Mouse (Mus musculus): ENCODE results near the gene Tbc1d13. TPM values are rescaled to one million over a fixed set of nuclear protein-coding genes. Genes with fewer than 3 reads are reported as not detected.
"Not testable (repeated sequence)": the region's sequence is repeated elsewhere in the genome, so short reads cannot be mapped to it uniquely, and the experiment has no call there.

Gene Tbc1d13
- total RNA-seq, 2 experiments from 2014 or later, result 49.3 to 56.3 TPM

DNA sequence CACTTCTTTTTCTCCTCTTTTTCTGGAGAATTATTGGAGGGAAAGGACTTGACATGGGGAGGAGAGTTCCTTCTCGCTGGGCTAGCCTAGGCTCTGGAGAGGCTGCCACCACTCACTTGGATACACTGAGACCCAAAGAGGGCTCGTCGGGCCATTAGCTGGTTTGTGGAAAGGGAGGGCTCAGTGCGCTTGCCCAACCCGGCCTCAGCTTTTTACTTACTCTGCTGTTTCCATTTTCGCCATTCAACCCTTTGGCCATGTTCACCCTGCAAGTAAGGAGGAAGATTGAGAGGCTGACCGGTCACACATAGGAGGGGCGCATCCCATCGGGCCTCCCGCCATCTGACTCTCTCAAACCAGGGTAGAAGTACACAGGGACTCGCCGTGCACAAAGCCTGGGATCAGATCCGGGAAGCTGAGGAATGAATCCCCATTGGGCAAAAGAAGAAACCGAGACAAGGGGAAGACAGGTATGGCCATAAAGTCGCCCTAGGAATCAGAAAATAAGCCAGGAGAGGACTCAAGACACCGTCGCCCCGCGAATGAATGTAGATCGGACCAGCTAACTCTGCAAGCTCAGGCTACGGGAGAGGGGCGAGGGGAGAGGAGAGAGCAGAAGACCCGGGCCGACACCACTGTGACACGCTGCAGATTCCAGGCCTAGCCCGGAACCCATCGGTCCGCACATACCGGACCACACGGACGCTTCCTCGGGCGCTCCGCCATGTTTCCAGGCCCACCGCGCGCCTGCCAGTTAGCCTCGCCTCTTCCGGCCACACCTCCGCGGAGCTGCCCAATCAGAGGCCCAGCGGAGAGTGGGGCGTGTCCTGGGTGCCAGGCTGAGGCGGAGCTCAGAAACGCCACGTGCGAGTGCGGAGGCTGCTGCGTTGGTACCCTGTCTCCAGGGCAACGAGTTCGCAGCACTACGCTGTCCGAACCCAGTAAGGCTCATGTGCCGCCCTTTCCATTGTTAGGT is 44.4 kb downstream of the Tbc1d13 start, which contains the start of gene Spout1:
Gene Spout1, minus strand, starts transcription at position 760 of the 976 bp plus-strand sequence.
- DNase-seq, result peak; percentile 97 to 98

DNA sequence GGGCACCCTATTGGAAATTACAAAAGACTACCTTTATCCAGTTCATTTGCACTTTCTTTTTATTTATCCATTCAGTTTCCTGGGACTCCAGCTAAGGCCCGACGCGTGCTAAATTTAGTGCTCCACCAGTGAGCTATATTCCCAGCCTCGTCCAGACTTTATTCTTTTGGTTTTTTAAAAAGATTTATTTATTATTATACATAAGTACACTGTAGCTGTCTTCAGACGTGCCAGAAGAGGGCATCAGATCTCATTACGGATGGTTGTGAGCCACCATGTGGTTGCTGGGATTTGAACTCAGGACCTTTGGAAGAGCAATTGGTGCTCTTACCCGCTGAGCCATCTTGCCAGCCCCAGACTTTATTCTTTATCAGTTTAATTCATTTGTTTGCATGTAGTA is 45.2 kb downstream of the Tbc1d13 start:
- not testable (repeated sequence) for DNase-seq

- no peak for DNase-seq
These were observed 48.9 kb downstream of the Tbc1d13 start for GRCm38 (mm10) chr2:30182424-30182823.

GRCm38 (mm10) chr2:30183721-30184120 is 50.2 kb downstream of the Tbc1d13 start:
- DNase-seq, result no peak

DNA sequence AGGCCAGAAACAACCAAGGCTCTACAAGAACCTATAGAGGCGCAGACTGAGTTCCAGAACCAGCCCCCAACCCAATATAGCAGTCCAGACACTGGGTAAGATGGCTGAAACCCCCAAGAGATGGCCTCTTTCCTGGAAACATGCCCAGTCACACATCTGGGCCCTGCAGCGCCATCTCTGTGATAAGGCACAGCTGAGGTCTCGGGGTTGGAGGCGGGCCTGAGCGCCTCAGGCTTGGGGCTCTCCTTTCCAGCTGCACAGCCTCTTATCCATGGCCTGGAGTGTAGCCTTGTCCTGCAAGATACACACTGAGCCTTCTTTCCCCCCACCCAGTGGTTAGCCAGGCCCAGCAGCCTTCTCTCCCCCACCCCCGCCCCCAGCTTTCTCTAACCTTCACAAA is 51.7 kb downstream of the Tbc1d13 start:
- DNase-seq, result no peak

DNA sequence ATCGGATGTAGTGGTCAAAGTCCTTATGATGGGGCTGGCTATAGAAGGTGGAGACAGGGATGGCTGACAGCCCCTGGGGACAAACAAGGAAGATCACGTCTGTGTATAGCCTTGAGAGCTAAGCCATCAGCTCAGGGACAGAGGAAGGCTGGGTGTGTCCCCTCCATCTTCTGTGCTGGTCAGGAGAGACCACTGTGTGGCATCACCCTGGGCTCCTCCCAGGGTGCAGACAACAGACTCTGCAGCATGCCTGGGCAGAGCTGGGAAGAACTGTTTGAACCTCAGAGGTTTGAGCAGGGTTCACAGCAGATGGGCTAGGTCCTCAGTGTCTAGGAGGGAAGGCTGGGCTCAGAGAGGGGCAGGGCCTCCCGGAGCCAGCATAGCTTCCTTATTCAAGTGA is 52.1 kb downstream of the Tbc1d13 start:
- DNase-seq, result no peak

DNA sequence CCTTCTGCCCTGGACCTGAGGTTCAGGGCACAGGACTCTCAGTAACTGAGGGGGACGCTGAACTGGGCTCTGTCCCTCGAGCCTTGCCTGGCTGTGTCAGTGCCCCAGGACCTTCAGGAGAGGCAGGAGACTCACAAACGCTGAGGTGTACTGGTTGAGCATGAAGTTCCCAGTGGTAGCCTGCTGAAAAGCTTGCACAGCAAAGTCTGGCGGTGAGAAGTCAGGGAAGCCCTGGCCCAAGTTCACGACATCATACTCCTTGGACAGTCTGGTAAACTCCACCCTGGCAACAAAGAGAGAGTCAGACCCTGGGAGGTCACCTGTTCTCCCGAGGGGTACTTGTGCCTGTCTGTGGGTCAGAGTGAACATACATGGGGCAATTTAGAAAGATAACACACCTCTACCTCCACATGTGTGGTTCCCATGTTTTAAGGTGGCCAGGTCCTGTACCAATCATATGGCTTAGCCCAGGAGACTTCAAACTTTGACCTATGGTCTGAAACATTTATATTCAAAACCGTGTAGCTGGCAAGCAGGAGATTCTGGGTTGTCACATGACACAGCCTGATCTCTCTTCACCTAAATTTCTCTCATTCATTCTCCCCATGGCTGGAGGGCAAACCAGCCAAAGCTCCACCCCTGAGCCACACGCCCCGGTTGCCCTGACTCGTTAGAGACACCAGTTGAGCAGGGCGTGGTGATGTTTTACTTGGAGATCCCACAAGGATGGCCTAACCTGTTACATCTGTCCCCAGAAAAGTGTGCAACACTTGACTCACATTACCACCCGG is 58.4 kb downstream of the Tbc1d13 start:
- no peak for DNase-seq

- DNase-seq, result no peak
These were observed 61.1 kb downstream of the Tbc1d13 start for GRCm38 (mm10) chr2:30194656-30195055.

GRCm38 (mm10) chr2:30198021-30198420 is 64.5 kb downstream of the Tbc1d13 start:
- no peak for DNase-seq

GRCm38 (mm10) chr2:30199984-30200383 is 66.4 kb downstream of the Tbc1d13 start:
- DNase-seq, result peak; percentile 35 to 54

GRCm38 (mm10) chr2:30200388-30200925 is 66.9 kb downstream of the Tbc1d13 start:
- no peak for DNase-seq

Other genes with a start within 250 kb of the Tbc1d13 start
- gene Odf2, start 244.5 kb upstream of the Tbc1d13 start, total RNA-seq (2021), result 10 to 100 TPM; 35.4 to 36.0 TPM
- 10 to 100 TPM; 29.8 to 32.1 TPM for gene Gle1, start 198.3 kb upstream of the Tbc1d13 start, total RNA-seq (2021)
- gene Sptan1, start 168.2 kb upstream of the Tbc1d13 start, total RNA-seq (2021), result 100 to 1,000 TPM; 197 to 273 TPM
- 10 to 100 TPM; 15.8 to 20.9 TPM for gene Wdr34, start 84.9 kb upstream of the Tbc1d13 start, total RNA-seq (2021)
- 100 to 1,000 TPM; 255 to 277 TPM for gene Set, start 76.4 kb upstream of the Tbc1d13 start, total RNA-seq (2021)
- gene Pkn3, start 56.1 kb upstream of the Tbc1d13 start, total RNA-seq (2021), result 1 to 10 TPM; 5.5 to 6.3 TPM
- gene Zdhhc12, start 40.1 kb upstream of the Tbc1d13 start, total RNA-seq (2021), result 10 to 100 TPM; 16.2 to 25.8 TPM
- gene Zer1, start 9.2 kb upstream of the Tbc1d13 start, total RNA-seq (2021), result 10 to 100 TPM; 32.0 to 40.7 TPM
- 10 to 100 TPM; 33.0 to 44.2 TPM for gene Endog, start 37.7 kb downstream of the Tbc1d13 start, total RNA-seq (2021)
- gene Spout1, start 44.7 kb downstream of the Tbc1d13 start, total RNA-seq (2021), result 10 to 100 TPM; 22.4 to 26.0 TPM
- gene Kyat1, start 72.1 kb downstream of the Tbc1d13 start, total RNA-seq (2021), result 10 to 100 TPM; 20.7 to 28.2 TPM
- 10 to 100 TPM; 57.6 to 75.2 TPM for gene Lrrc8a, start 104.0 kb downstream of the Tbc1d13 start, total RNA-seq (2021)
- 1 to 10 TPM; 1.3 to 2.1 TPM for gene Gm28035, start 106.8 kb downstream of the Tbc1d13 start, total RNA-seq (2021)
- 10 to 100 TPM; 15.3 to 19.5 TPM for gene Phyhd1, start 132.5 kb downstream of the Tbc1d13 start, total RNA-seq (2021)
- gene Gm28038, start 147.3 kb downstream of the Tbc1d13 start, total RNA-seq (2021), result not detected
- gene Dolk, start 152.6 kb downstream of the Tbc1d13 start, total RNA-seq (2021), result 10 to 100 TPM; 42.8 to 51.3 TPM
- 10 to 100 TPM; 33.9 to 35.9 TPM for gene Nup188, start 152.7 kb downstream of the Tbc1d13 start, total RNA-seq (2021)
- gene Sh3glb2, start 225.6 kb downstream of the Tbc1d13 start, total RNA-seq (2021), result 10 to 100 TPM; 68.2 to 69.5 TPM
- 10 to 100 TPM; 72.9 to 89.7 TPM for gene Miga2, start 230.5 kb downstream of the Tbc1d13 start, total RNA-seq (2021)